In the genomic region with DNA sequence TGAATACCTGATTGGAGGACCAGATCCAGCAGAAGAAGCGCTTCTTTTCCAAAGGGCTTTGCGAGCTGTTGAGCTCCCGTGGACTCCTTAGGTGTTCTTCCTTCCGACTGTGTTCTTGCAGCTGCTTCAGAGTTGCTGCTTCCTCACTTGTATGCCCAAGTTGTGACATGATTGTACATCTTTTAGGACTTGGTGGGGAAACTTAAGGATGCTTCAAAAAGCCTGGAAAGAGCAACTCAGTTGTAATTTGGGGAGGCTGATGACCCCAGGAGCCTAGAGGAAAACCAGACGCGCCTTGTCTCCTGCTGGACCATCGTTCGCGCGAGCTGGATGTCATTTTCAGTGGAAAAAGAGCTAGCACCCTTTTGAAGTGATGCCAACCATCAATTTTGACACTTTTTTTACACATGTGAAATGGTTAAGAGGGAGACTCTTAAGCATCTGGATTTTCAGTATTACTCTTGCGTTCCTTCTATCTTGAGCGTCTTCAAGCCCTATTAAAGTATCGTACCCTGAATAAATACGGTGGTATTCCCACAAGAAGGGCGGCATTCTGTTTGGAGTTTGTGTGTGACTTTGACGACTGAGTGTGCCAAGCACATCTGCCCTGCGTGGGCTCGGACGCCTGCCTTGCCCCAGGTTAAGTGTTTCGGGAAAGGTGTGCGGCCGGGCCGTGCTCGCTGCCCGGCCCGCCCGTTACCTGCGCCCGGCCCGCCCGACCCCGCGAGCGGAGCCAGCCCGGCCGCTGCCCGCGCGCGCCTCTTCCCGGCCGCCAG, we compare ENCODE assay signal across 7 mouse cellular contexts. TPM values are rescaled to one million over a fixed set of nuclear protein-coding genes. Genes with fewer than 3 reads are reported as not detected.
A peak's percentile ranks its signal among the peaks of the same experiment; 100 is the strongest.
DNase-seq lines count a peak whose midpoint lies in the region; ATAC-seq lines count a peak whose summit lies in the region.

No protein-coding gene starts in this region.

- H3K4me1 ChIP-seq in megakaryocyte, embryonic 14.5 days: peaks cover 28% of the 10 kb centered on the region
- H3K4me1 ChIP-seq in embryonic facial prominence, embryonic 14.5 days (ENCODE audit: control insufficient read depth, insufficient read depth, low read length): peaks cover 18% of the 10 kb centered on the region
- H3K4me1 ChIP-seq in limb, embryonic 13.5 days: peaks cover 33% of the 10 kb centered on the region

- H3K27ac ChIP-seq in embryonic facial prominence, embryonic 14.5 days (replicated peaks; ENCODE audit: low read depth, low read length): peak overlapping the region; percentile 92
- H3K27ac ChIP-seq in limb, embryonic 13.5 days: peak overlapping the region; percentile 28; the same call in 1 of the 2 replicates

- intact Hi-C loops in left cerebral cortex, postnatal 4 days (cut with DNase I): loop anchor here (10.0 kb wide), 4 partner anchors 291 to 621 kb away; a partner anchor contains a TSS
- intact Hi-C loops in left cerebral cortex, postnatal 36 days (cut with DNase I): loop anchor here (2.0 to 10.0 kb wide), 7 partner anchors 15 to 651 kb away; a partner anchor contains a TSS

- WGBS in embryonic facial prominence, embryonic 14.5 days: 13% methylated on average over 39 of the region's 42 CpGs
- 9% methylated on average over 41 of the region's 42 CpGs for WGBS in limb, embryonic 13.5 days

- H3K9ac ChIP-seq in embryonic facial prominence, embryonic 14.5 days (ENCODE audit: low read depth, low read length): peak overlapping the region; percentile 94
- peak overlapping the region; percentile 76 for H3K9ac ChIP-seq in limb, embryonic 13.5 days

- no peaks in the 10 kb centered on the region for H3K9me3 ChIP-seq in megakaryocyte, embryonic 14.5 days
- no peaks in the 10 kb centered on the region for H3K9me3 ChIP-seq in embryonic facial prominence, embryonic 14.5 days (ENCODE audit: control insufficient read depth, low read length)
- no peaks in the 10 kb centered on the region for H3K9me3 ChIP-seq in limb, embryonic 13.5 days

- ATAC-seq in megakaryocyte, adult 5-6 weeks (ENCODE audit: poor library complexity, severe bottlenecking): no peak
- no peak for ATAC-seq in embryonic facial prominence, embryonic 14.5 days (ENCODE audit: low read depth)
- no peak for ATAC-seq in limb, embryonic 13.5 days (ENCODE audit: low FRiP score, low read depth)

- peaks cover 13% of the 10 kb centered on the region for H3K36me3 ChIP-seq in megakaryocyte, embryonic 14.5 days (replicated peaks; ENCODE audit: low read length)
- H3K36me3 ChIP-seq in embryonic facial prominence, embryonic 14.5 days (ENCODE audit: control insufficient read depth, insufficient read depth, low read length): no peaks in the 10 kb centered on the region
- no peaks in the 10 kb centered on the region for H3K36me3 ChIP-seq in limb, embryonic 13.5 days

- H3K4me3 ChIP-seq in megakaryocyte, embryonic 14.5 days (replicated peaks): peak overlapping the region; percentile 94
- peak overlapping the region; percentile 78 for H3K4me3 ChIP-seq in embryonic facial prominence, embryonic 14.5 days (ENCODE audit: low read depth, low read length)
- peak overlapping the region; percentile 83 for H3K4me3 ChIP-seq in limb, embryonic 13.5 days

- peak; percentile 26 for DNase-seq in embryonic facial prominence, embryonic 14.5 days (ENCODE audit: low spot score)
- peak; percentile 26 for DNase-seq in retina, postnatal 1 day
- DNase-seq in left cerebral cortex, postnatal 4 days: no peak
- DNase-seq in left cerebral cortex, postnatal 36 days (ENCODE audit: low spot score in 2 of 2): no peak

- peaks cover 30% of the 10 kb centered on the region for H3K27me3 ChIP-seq in megakaryocyte, embryonic 14.5 days (replicated peaks)
- H3K27me3 ChIP-seq in embryonic facial prominence, embryonic 14.5 days (replicated peaks; ENCODE audit: control insufficient read depth, insufficient read depth, low read length): peaks cover 17% of the 10 kb centered on the region
- peaks cover 23% of the 10 kb centered on the region for H3K27me3 ChIP-seq in limb, embryonic 13.5 days

- peak overlapping the region; percentile 89 for H3K4me2 ChIP-seq in embryonic facial prominence, embryonic 14.5 days (ENCODE audit: low read depth, low read length)
- H3K4me2 ChIP-seq in limb, embryonic 13.5 days (replicated peaks): peak overlapping the region; percentile 80

RNA-seq across cellular contexts. Expression of a gene that starts 0.9 kb away (rescaled TPM):
- polyA plus RNA-seq in megakaryocyte, embryonic 14.5 days (2012; ENCODE audit: insufficient read depth, low replicate concordance): 2.7 and 5.1 TPM in 2 replicates
- total RNA-seq in megakaryocyte, adult 5-6 weeks (2015): 18.1 and 22.2 TPM in 2 replicates
- total RNA-seq in megakaryocyte, adult 5-6 weeks (2017): 16.5 and 23.3 TPM in 2 replicates
- 25.9 and 28.0 TPM in 2 replicates for polyA plus RNA-seq in embryonic facial prominence, embryonic 14.5 days (2014; fragmentation: Nextera tagmentation; extraction: Ambion mirVana)
- 23.3 and 23.7 TPM in 2 replicates for polyA plus RNA-seq in limb, embryonic 13.5 days (2015; fragmentation: Nextera tagmentation; extraction: Ambion mirVana)
- 10 to 100 TPM; 71.1 to 72.8 TPM for total RNA-seq in left cerebral cortex, postnatal 4 days (2021)
- 10 to 100 TPM; 34.5 to 49.6 TPM for total RNA-seq in left cerebral cortex, postnatal 36 days (2021)

RNA-seq across cellular contexts. Expression of a gene that starts 3.7 kb away (rescaled TPM):
- polyA plus RNA-seq in megakaryocyte, embryonic 14.5 days (2012; ENCODE audit: insufficient read depth, low replicate concordance): 48.7 and 223 TPM in 2 replicates
- total RNA-seq in megakaryocyte, adult 5-6 weeks (2015): 112 and 114 TPM in 2 replicates
- 105 and 126 TPM in 2 replicates for total RNA-seq in megakaryocyte, adult 5-6 weeks (2017)
- 195 and 218 TPM in 2 replicates for polyA plus RNA-seq in embryonic facial prominence, embryonic 14.5 days (2014; fragmentation: Nextera tagmentation; extraction: Ambion mirVana)
- 243 and 250 TPM in 2 replicates for polyA plus RNA-seq in limb, embryonic 13.5 days (2015; fragmentation: Nextera tagmentation; extraction: Ambion mirVana)
- total RNA-seq in left cerebral cortex, postnatal 4 days (2021): 100 to 1,000 TPM; 135 to 156 TPM
- total RNA-seq in left cerebral cortex, postnatal 36 days (2021): 10 to 100 TPM; 80.4 to 86.4 TPM

RNA-seq across cellular contexts. Expression of a gene that starts 18.0 kb away (rescaled TPM):
- not detected in 2 replicates for polyA plus RNA-seq in megakaryocyte, embryonic 14.5 days (2012; ENCODE audit: insufficient read depth, low replicate concordance)
- not detected in 2 replicates for total RNA-seq in megakaryocyte, adult 5-6 weeks (2015)
- total RNA-seq in megakaryocyte, adult 5-6 weeks (2017): not detected in 2 replicates
- polyA plus RNA-seq in embryonic facial prominence, embryonic 14.5 days (2014; fragmentation: Nextera tagmentation; extraction: Ambion mirVana): 0.21 and 0.22 TPM in 2 replicates
- 0.13 TPM in 1 of 2 replicates, not detected in the other for polyA plus RNA-seq in limb, embryonic 13.5 days (2015; fragmentation: Nextera tagmentation; extraction: Ambion mirVana)
- under 1 TPM; 0.22 to 0.64 TPM for total RNA-seq in left cerebral cortex, postnatal 4 days (2021)
- 1 to 10 TPM; 6.6 to 7.3 TPM for total RNA-seq in left cerebral cortex, postnatal 36 days (2021)

Comparison
In these comparisons a context has a peak if more than half of its experiments do, and no peak if none do; other contexts are left out.
1. RNA of a gene that starts 18.0 kb away (total RNA-seq): 6.6 to 7.3 TPM in left cerebral cortex, postnatal 36 days; 0.22 to 0.64 TPM in left cerebral cortex, postnatal 4 days and not detected in megakaryocyte, adult 5-6 weeks; every median in the first group is over 4 times any median in the second.
2. DNase-seq: peak in embryonic facial prominence, embryonic 14.5 days (single experiment) and retina, postnatal 1 day (single experiment); none in left cerebral cortex, postnatal 4 days (single experiment) and left cerebral cortex, postnatal 36 days (0 of 2).
3. Peak in every context shown above with its lines, with median percentiles within 50 percentile points of each other: H3K4me3 ChIP-seq.